Mouse (Mus musculus) adrenal gland, adult 2 months (tissue): ENCODE measurements around the gene Dmrt3. TPM values are rescaled to one million over a fixed set of nuclear protein-coding genes. Genes with fewer than 3 reads are reported as not detected.

ENCODE experiments used
- DNase-seq: peaks from one replicate; pipeline ENCODE4 v3.0.0; 2021
- long read RNA-seq: library from polyadenylated mRNA; stranded (forward); transcript quantifications from one replicate; pipeline ENCODE4 v2.0.0, GENCODE M21; 2021
- polyA plus RNA-seq: library from polyadenylated mRNA; depleted of rRNA; stranded (reverse); fragments of >200 nt; gene quantifications from 2 replicates; pipeline ENCODE4 v1.2.3, GENCODE M21; 2012; rRNA removed
- total RNA-seq, 2 experiments: library from RNA; stranded (reverse); gene quantifications; 2 replicates each; pipeline ENCODE4 v1.2.3; 2021

The Dmrt3 gene
- not detected for total RNA-seq
- polyA plus RNA-seq: not detected in 2 replicates
- long read RNA-seq: 0 reads

- DNase-seq: no peak
Measured at GRCm38 (mm10) chr19:25610015-25610410, at the start of gene Dmrt3. Gene Dmrt3, plus strand, starts transcription at chr19:25610301.

- no peak for DNase-seq
Measured at GRCm38 (mm10) chr19:25564430-25564829, 45.7 kb upstream of the Dmrt3 start.

- no peak for DNase-seq
Measured at GRCm38 (mm10) chr19:25569778-25570177, 40.3 kb upstream of the Dmrt3 start.

- DNase-seq: peak; percentile 56
Measured at GRCm38 (mm10) chr19:25574431-25574830, 35.7 kb upstream of the Dmrt3 start.

GRCm38 (mm10) chr19:25574981-25575814, 34.9 kb upstream of the Dmrt3 start:
- no peak for DNase-seq

- DNase-seq: no peak
Measured at GRCm38 (mm10) chr19:25578358-25578757, 31.7 kb upstream of the Dmrt3 start.

- no peak for DNase-seq
Measured at GRCm38 (mm10) chr19:25579440-25579839, 30.7 kb upstream of the Dmrt3 start.

- no peak for DNase-seq
Measured at GRCm38 (mm10) chr19:25597717-25598232, 12.3 kb upstream of the Dmrt3 start.

- no peak for DNase-seq
Measured at GRCm38 (mm10) chr19:25598626-25599025, 11.5 kb upstream of the Dmrt3 start.

- no peak for DNase-seq
Measured at GRCm38 (mm10) chr19:25601966-25602365, 8.1 kb upstream of the Dmrt3 start.

- no peak for DNase-seq
Measured at GRCm38 (mm10) chr19:25607461-25608205, 2.5 kb upstream of the Dmrt3 start.

- DNase-seq: no peak
Measured at GRCm38 (mm10) chr19:25608206-25608580, 1.9 kb upstream of the Dmrt3 start.

- DNase-seq: no peak
Measured at GRCm38 (mm10) chr19:25608961-25609850, 895 bp upstream of the Dmrt3 start.

- peak; percentile 20 for DNase-seq
Measured at GRCm38 (mm10) chr19:25610411-25611111, 460 bp downstream of the Dmrt3 start.

- DNase-seq: no peak
Measured at GRCm38 (mm10) chr19:25611116-25611515, 1.0 kb downstream of the Dmrt3 start.

- DNase-seq: no peak
Measured at GRCm38 (mm10) chr19:25611876-25612805, 2.0 kb downstream of the Dmrt3 start.

- no peak for DNase-seq
Measured at GRCm38 (mm10) chr19:25612806-25613295, 2.8 kb downstream of the Dmrt3 start.

- no peak for DNase-seq
Measured at GRCm38 (mm10) chr19:25613476-25614300, 3.6 kb downstream of the Dmrt3 start.

- DNase-seq: no peak
Measured at GRCm38 (mm10) chr19:25615889-25616288, 5.8 kb downstream of the Dmrt3 start.
